Mouse (Mus musculus) heart, postnatal 0 days (tissue): ENCODE data around the gene Arid3b. TPM values are rescaled to one million over a fixed set of nuclear protein-coding genes. Genes with fewer than 3 reads are reported as not detected.
A peak's percentile ranks its signal among the peaks of the same experiment; 100 is the strongest.

ENCODE experiments used
- ATAC-seq: fragments of 200-750 bp; cut with Nextera tagmentation; 2 replicates; pipeline ENCODE4 v1.8.0; 2017; ENCODE audit warnings: low read depth, moderate number of reproducible peaks, moderate library complexity; ENCODE audit not compliant: insufficient read depth
- DNase-seq: peaks from one replicate; pipeline ENCODE4 v3.0.0-alpha.2; 2016; ENCODE audit warnings: low spot score
- H3K27ac ChIP-seq: fragments of 300-500 bp; sonication (generic); 2 replicates; pipeline ENCODE4 v1.5.1; 2014; ENCODE audit warnings: low read depth, mild to moderate bottlenecking
- H3K27me3 ChIP-seq: fragments of 300-500 bp; sonication (generic); 2 replicates; pipeline ENCODE4 v1.6.1; 2014; ENCODE audit warnings: low read length, mixed read lengths; ENCODE audit not compliant: control insufficient read depth, insufficient read depth
- H3K36me3 ChIP-seq: fragments of 300-500 bp; sonication (generic); replicated peaks from 2 replicates; pipeline ENCODE4 v1.6.1; 2014; ENCODE audit warnings: low read length, mixed read lengths; ENCODE audit not compliant: control insufficient read depth, insufficient read depth
- H3K4me1 ChIP-seq: fragments of 300-500 bp; sonication (generic); 2 replicates; pipeline ENCODE4 v1.6.1; 2014; ENCODE audit warnings: antibody characterized with exemption; ENCODE audit not compliant: control insufficient read depth, insufficient read depth
- H3K4me2 ChIP-seq: fragments of 300-500 bp; sonication (generic); 2 replicates; pipeline ENCODE4 v1.6.1; 2014; ENCODE audit warnings: low read depth, mild to moderate bottlenecking, low read length, moderate library complexity
- H3K4me3 ChIP-seq: fragments of 300-500 bp; sonication (generic); 2 replicates; pipeline ENCODE4 v1.5.1; 2014; ENCODE audit warnings: low read depth, low read length
- H3K9ac ChIP-seq: fragments of 300-500 bp; sonication (generic); replicated peaks from 2 replicates; pipeline ENCODE4 v1.6.1; 2014; ENCODE audit warnings: low read depth, low read length, mixed read lengths
- H3K9me3 ChIP-seq: fragments of 300-500 bp; sonication (generic); replicated peaks from 2 replicates; pipeline ENCODE4 v1.6.1; 2016; ENCODE audit warnings: low read length; ENCODE audit not compliant: control insufficient read depth
- CTCF ChIP-seq: IDR thresholded peaks from 2 replicates; pipeline ENCODE4 v1.5.1; 2016; ENCODE audit warnings: antibody characterized with exemption, control low read depth, low read depth
- EP300 ChIP-seq: IDR thresholded peaks from 2 replicates; pipeline ENCODE4 v1.6.1; 2016; ENCODE audit warnings: antibody characterized with exemption, low read depth
- WGBS: fragments of 180-500 bp; shearing (Covaris S2); extraction: QIAGEN DNeasy Blood & Tissue Kit; methylation state at CpG from one replicate; pipeline ENCODE4 v1.1.7; 2014; 5-methylcytosine and 5-hydroxymethylcytosine counted together
- polyA plus RNA-seq: library from polyadenylated mRNA; unstranded; fragments of >200 nt; fragmentation: Nextera tagmentation; extraction: Ambion mirVana; gene quantifications from 2 replicates; pipeline ENCODE4 v1.2.1, GENCODE M21; 2015
- total RNA-seq: library from RNA; depleted of rRNA; stranded (reverse); fragments of >200 nt; gene quantifications from 2 replicates; pipeline ENCODE4 v1.2.3, GENCODE M21; 2014; ENCODE audit warnings: low replicate concordance; rRNA removed

The Arid3b gene
- total and polyA plus RNA-seq, 2 experiments from 2014 or later, result 5.2 to 7.3 TPM

- H3K4me3 ChIP-seq, result no peak overlapping the region
- no peaks in the 10 kb centered on the region for H3K27me3 ChIP-seq
- TF ChIP-seq EP300 (no peak), CTCF (no peak)
- peaks cover 11% of the 10 kb centered on the region for H3K4me1 ChIP-seq
- H3K4me2 ChIP-seq, result no peak overlapping the region
- H3K36me3 ChIP-seq, result peaks cover 100% of the 10 kb centered on the region
- H3K9me3 ChIP-seq, result no peaks in the 10 kb centered on the region
- no peak for ATAC-seq
- H3K27ac ChIP-seq, result no peak overlapping the region
- DNase-seq, result no peak
- WGBS, result 79% methylated on average over 7 of the region's 7 CpGs
- H3K9ac ChIP-seq, result no peak overlapping the region
Measured at GRCm38 (mm10) chr9:57750901-57751300, 85.7 kb downstream of the Arid3b start.

- ATAC-seq, result no peak
- no peaks in the 10 kb centered on the region for H3K9me3 ChIP-seq
- H3K4me1 ChIP-seq, result peaks cover 11% of the 10 kb centered on the region
- 22% methylated on average over 1 of the region's 1 CpGs for WGBS
- no peaks in the 10 kb centered on the region for H3K27me3 ChIP-seq
- no peak overlapping the region for H3K4me3 ChIP-seq
- H3K4me2 ChIP-seq, result no peak overlapping the region
- no peak overlapping the region for H3K27ac ChIP-seq
- DNase-seq, result no peak
- H3K36me3 ChIP-seq, result peaks cover 94% of the 10 kb centered on the region
- no peak overlapping the region for H3K9ac ChIP-seq
- no peak for TF ChIP-seq EP300
- no peak for TF ChIP-seq CTCF
Measured at GRCm38 (mm10) chr9:57748831-57749230, 87.8 kb downstream of the Arid3b start.

- H3K27me3 ChIP-seq, result no peaks in the 10 kb centered on the region
- no peaks in the 10 kb centered on the region for H3K9me3 ChIP-seq
- peaks cover 11% of the 10 kb centered on the region for H3K4me1 ChIP-seq
- no peak overlapping the region for H3K9ac ChIP-seq
- no peak overlapping the region for H3K4me2 ChIP-seq
- 47% methylated on average over 6 of the region's 6 CpGs for WGBS
- H3K27ac ChIP-seq, result 0 out of 2 replicates have a peak overlapping the region, but pooled peaks have one; percentile 3
- no peak for ATAC-seq
- no peak overlapping the region for H3K4me3 ChIP-seq
- no peak for DNase-seq
- TF ChIP-seq EP300, result no peak
- TF ChIP-seq CTCF, result no peak
- H3K36me3 ChIP-seq, result peaks cover 91% of the 10 kb centered on the region
Measured at GRCm38 (mm10) chr9:57748137-57748536, 88.5 kb downstream of the Arid3b start.

- no peak overlapping the region for H3K9ac ChIP-seq
- WGBS, result 46% methylated on average over 1 of the region's 1 CpGs
- H3K9me3 ChIP-seq, result no peaks in the 10 kb centered on the region
- peaks cover 11% of the 10 kb centered on the region for H3K4me1 ChIP-seq
- no peak overlapping the region for H3K27ac ChIP-seq
- DNase-seq, result no peak
- TF ChIP-seq CTCF (no peak), EP300 (no peak)
- no peak overlapping the region for H3K4me3 ChIP-seq
- ATAC-seq, result no peak
- H3K36me3 ChIP-seq, result peaks cover 89% of the 10 kb centered on the region
- H3K4me2 ChIP-seq, result no peak overlapping the region
- H3K27me3 ChIP-seq, result no peaks in the 10 kb centered on the region
Measured at GRCm38 (mm10) chr9:57747067-57747466, 89.5 kb downstream of the Arid3b start.

GRCm38 (mm10) chr9:57744462-57745091 lies 92.0 kb downstream of the Arid3b start:
- H3K4me1 ChIP-seq, result peaks cover 11% of the 10 kb centered on the region
- no peak overlapping the region for H3K9ac ChIP-seq
- TF ChIP-seq EP300, result no peak
- peak; percentile 91 for TF ChIP-seq CTCF
- peaks cover 86% of the 10 kb centered on the region for H3K36me3 ChIP-seq
- no peak for ATAC-seq
- no peak overlapping the region for H3K4me3 ChIP-seq
- H3K9me3 ChIP-seq, result no peaks in the 10 kb centered on the region
- DNase-seq, result peak; percentile 56
- WGBS, result 71% methylated on average over 3 of the region's 3 CpGs
- no peaks in the 10 kb centered on the region for H3K27me3 ChIP-seq
- H3K27ac ChIP-seq, result no peak overlapping the region
- no peak overlapping the region for H3K4me2 ChIP-seq

Other genes with a start within 250 kb of the Arid3b start
- gene Ulk3, start 247.3 kb downstream of the Arid3b start, total RNA-seq, result 28.1 and 189 TPM in 2 replicates
- gene Ulk3, start 247.3 kb downstream of the Arid3b start, polyA plus RNA-seq, result 6.6 and 8.0 TPM in 2 replicates
- gene Cplx3, start 230.5 kb downstream of the Arid3b start, total RNA-seq, result not detected in 2 replicates
- gene Cplx3, start 230.5 kb downstream of the Arid3b start, polyA plus RNA-seq, result 0.07 TPM in 1 of 2 replicates, not detected in the other
- gene Lman1l, start 216.0 kb downstream of the Arid3b start, total RNA-seq, result 0.15 TPM in 1 of 2 replicates, not detected in the other
- not detected in 2 replicates for gene Lman1l, start 216.0 kb downstream of the Arid3b start, polyA plus RNA-seq
- gene Csk, start 183.2 kb downstream of the Arid3b start, total RNA-seq, result 44.6 and 54.2 TPM in 2 replicates
- 10.8 and 13.9 TPM in 2 replicates for gene Csk, start 183.2 kb downstream of the Arid3b start, polyA plus RNA-seq
- gene Cyp1a2, start 153.1 kb downstream of the Arid3b start, total RNA-seq, result not detected in 2 replicates
- gene Cyp1a2, start 153.1 kb downstream of the Arid3b start, polyA plus RNA-seq, result not detected in 2 replicates
- not detected in 2 replicates for gene Cyp1a1, start 148.9 kb downstream of the Arid3b start, total RNA-seq
- gene Cyp1a1, start 148.9 kb downstream of the Arid3b start, polyA plus RNA-seq, result 0.05 TPM in 1 of 2 replicates, not detected in the other
- 3.7 and 4.8 TPM in 2 replicates for gene Edc3, start 128.3 kb downstream of the Arid3b start, total RNA-seq
- 9.5 and 10.6 TPM in 2 replicates for gene Edc3, start 128.3 kb downstream of the Arid3b start, polyA plus RNA-seq
- gene Clk3, start 70.9 kb downstream of the Arid3b start, total RNA-seq, result 27.5 and 40.8 TPM in 2 replicates
- 31.9 and 34.8 TPM in 2 replicates for gene Clk3, start 70.9 kb downstream of the Arid3b start, polyA plus RNA-seq
- 94.9 and 132 TPM in 2 replicates for gene Ubl7, start 74.2 kb upstream of the Arid3b start, total RNA-seq
- gene Ubl7, start 74.2 kb upstream of the Arid3b start, polyA plus RNA-seq, result 139 TPM in 2 replicates
- 12.4 and 16.8 TPM in 2 replicates for gene Sema7a, start 103.3 kb upstream of the Arid3b start, total RNA-seq
- 0.63 and 1.2 TPM in 2 replicates for gene Sema7a, start 103.3 kb upstream of the Arid3b start, polyA plus RNA-seq
- 1.1 and 2.3 TPM in 2 replicates for gene Cyp11a1, start 169.6 kb upstream of the Arid3b start, total RNA-seq
- gene Cyp11a1, start 169.6 kb upstream of the Arid3b start, polyA plus RNA-seq, result 0.90 and 1.3 TPM in 2 replicates
- not detected in 2 replicates for gene Stra6, start 227.0 kb upstream of the Arid3b start, total RNA-seq
- gene Stra6, start 227.0 kb upstream of the Arid3b start, polyA plus RNA-seq, result 0.05 and 0.11 TPM in 2 replicates